Mouse (Mus musculus) splenic B cell, adult 2 months (primary cell): ENCODE results near the gene Ifi205.
"Not testable (repeated sequence)": the region's sequence is repeated elsewhere in the genome, so short reads cannot be mapped to it uniquely, and the experiment has no call there.

ENCODE experiments used
- DNase-seq: peaks from one replicate; pipeline ENCODE4 v3.0.0-alpha.2; 2011; ENCODE audit warnings: low read depth, low spot score
- H3K27me3 ChIP-seq: 2 replicates; pipeline ENCODE4 v1.6.1; 2012; ENCODE audit warnings: mild to moderate bottlenecking, low read length, moderate library complexity, mixed read lengths; ENCODE audit not compliant: control insufficient read depth, poor library complexity, insufficient read depth, severe bottlenecking
- H3K36me3 ChIP-seq: 2 replicates; pipeline ENCODE4 v1.6.1; 2012; ENCODE audit warnings: mild to moderate bottlenecking, low read length, moderate library complexity, mixed read lengths; ENCODE audit not compliant: control insufficient read depth, poor library complexity, insufficient read depth, severe bottlenecking

The Ifi205 gene

GRCm38 (mm10) chr1:174031698-174032097, at the start of gene Ifi205:
TSS of gene Ifi205 (minus strand) at chr1:174031810.
- H3K27me3 ChIP-seq: no peaks in the 10 kb centered on the region
- DNase-seq: no peak
- H3K36me3 ChIP-seq: no peaks in the 10 kb centered on the region

GRCm38 (mm10) chr1:174066305-174066704, 34.7 kb upstream of the Ifi205 start, which contains the start of gene Olfr430:
TSS of gene Olfr430 (plus strand) at chr1:174066605.
- H3K36me3 ChIP-seq: no peaks in the 10 kb centered on the region
- no peak for DNase-seq
- H3K27me3 ChIP-seq: no peaks in the 10 kb centered on the region

GRCm38 (mm10) chr1:174055248-174055647, 23.6 kb upstream of the Ifi205 start:
- H3K36me3 ChIP-seq: no peaks in the 10 kb centered on the region
- DNase-seq: peak; percentile 29
- H3K27me3 ChIP-seq: no peaks in the 10 kb centered on the region

GRCm38 (mm10) chr1:174052981-174053380, 21.4 kb upstream of the Ifi205 start:
- no peaks in the 10 kb centered on the region for H3K36me3 ChIP-seq
- DNase-seq: no peak
- no peaks in the 10 kb centered on the region for H3K27me3 ChIP-seq

- no peaks in the 10 kb centered on the region for H3K27me3 ChIP-seq
- no peak for DNase-seq
- no peaks in the 10 kb centered on the region for H3K36me3 ChIP-seq
These were observed 20.4 kb upstream of the Ifi205 start for GRCm38 (mm10) chr1:174051931-174052536.

GRCm38 (mm10) chr1:174051515-174051914, 19.9 kb upstream of the Ifi205 start:
- no peak for DNase-seq
- H3K36me3 ChIP-seq: no peaks in the 10 kb centered on the region
- H3K27me3 ChIP-seq: no peaks in the 10 kb centered on the region

- peak; percentile 26 for DNase-seq
- H3K36me3 ChIP-seq: no peaks in the 10 kb centered on the region
- no peaks in the 10 kb centered on the region for H3K27me3 ChIP-seq
These were observed 18.9 kb upstream of the Ifi205 start for GRCm38 (mm10) chr1:174050532-174050931.

- H3K36me3 ChIP-seq, H3K27me3 ChIP-seq, DNase-seq: not testable (repeated sequence)
These were observed 17.7 kb upstream of the Ifi205 start for GRCm38 (mm10) chr1:174049357-174049756.

- no peaks in the 10 kb centered on the region for H3K36me3 ChIP-seq
- DNase-seq: no peak
- H3K27me3 ChIP-seq: no peaks in the 10 kb centered on the region
These were observed 17.3 kb upstream of the Ifi205 start, which contains the start of gene Olfr432 for GRCm38 (mm10) chr1:174048893-174049292. TSS of gene Olfr432 (plus strand) at chr1:174049205.

GRCm38 (mm10) chr1:174048227-174048626, 16.6 kb upstream of the Ifi205 start:
- DNase-seq, H3K36me3 ChIP-seq, H3K27me3 ChIP-seq: not testable (repeated sequence)

GRCm38 (mm10) chr1:174044431-174044830, 12.8 kb upstream of the Ifi205 start:
- DNase-seq: no peak
- no peaks in the 10 kb centered on the region for H3K27me3 ChIP-seq
- H3K36me3 ChIP-seq: no peaks in the 10 kb centered on the region

- H3K27me3 ChIP-seq, DNase-seq, H3K36me3 ChIP-seq: not testable (repeated sequence)
These were observed 10.7 kb upstream of the Ifi205 start for GRCm38 (mm10) chr1:174042091-174042884.

GRCm38 (mm10) chr1:174040523-174041177, 9.0 kb upstream of the Ifi205 start, which contains the start of gene Olfr433:
TSS of gene Olfr433 (plus strand) at chr1:174040705.
- DNase-seq: peak; percentile 75
- no peaks in the 10 kb centered on the region for H3K27me3 ChIP-seq

GRCm38 (mm10) chr1:174038480-174038879, 6.9 kb upstream of the Ifi205 start:
- DNase-seq: no peak
- Histone ChIP-seq H3K27me3 (no peaks in the 10 kb centered on the region), H3K36me3 (no peaks in the 10 kb centered on the region)

More at GRCm38 (mm10) chr1:174040523-174041177, 9.0 kb upstream of the Ifi205 start, which contains the start of gene Olfr433:
- no peaks in the 10 kb centered on the region for H3K36me3 ChIP-seq

- Histone ChIP-seq H3K36me3 (no peaks in the 10 kb centered on the region), H3K27me3 (no peaks in the 10 kb centered on the region)
- DNase-seq: no peak
These were observed 4.2 kb upstream of the Ifi205 start for GRCm38 (mm10) chr1:174035841-174036240.
